Mouse (Mus musculus) T-helper 1 cell (primary cell): ENCODE results near the gene Cavin2.

Experiments used
- in situ Hi-C: fragments of 300-600 bp; cut with MboI, MseI; formaldehyde crosslinking; loops from one replicate; pipeline ENCODE4 v1.15.1; 2025; ENCODE audit warnings: high pct_unique_total_duplicates

The Cavin2 gene

GRCm38 (mm10) chr1:51315476-51315875, 26.6 kb downstream of the Cavin2 start:
- in situ Hi-C loops, result no loop called here

DNA sequence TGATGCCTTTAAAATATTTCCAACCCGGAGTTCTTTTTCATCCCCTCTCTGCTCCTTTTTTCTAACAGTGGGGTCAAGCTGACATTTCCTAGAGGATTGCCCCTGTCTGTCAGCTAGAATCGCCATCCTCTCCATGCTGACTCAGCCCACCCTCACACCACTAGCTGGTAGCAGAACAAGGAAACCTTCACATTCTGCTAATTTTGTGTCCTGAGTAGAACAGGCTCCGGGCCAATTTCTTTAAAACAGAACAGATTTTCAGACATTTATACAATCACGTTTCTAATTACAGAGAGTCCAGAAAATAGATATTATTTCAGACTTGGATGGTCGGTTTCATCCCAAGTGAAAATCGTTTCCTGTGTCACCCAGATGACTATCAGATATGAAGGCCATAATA, 34.6 kb downstream of the Cavin2 start:
- in situ Hi-C loops, result loop anchor here (10.0 kb wide), 1 partner anchor 1411 kb away; no protein-coding TSS in a partner anchor

GRCm38 (mm10) chr1:51328541-51328940, 39.6 kb downstream of the Cavin2 start:
- in situ Hi-C loops, result loop anchor here (10.0 kb wide), 1 partner anchor 1406 kb away; no protein-coding TSS in a partner anchor

GRCm38 (mm10) chr1:51332986-51333385, 44.1 kb downstream of the Cavin2 start:
- in situ Hi-C loops, result no loop called here

DNA sequence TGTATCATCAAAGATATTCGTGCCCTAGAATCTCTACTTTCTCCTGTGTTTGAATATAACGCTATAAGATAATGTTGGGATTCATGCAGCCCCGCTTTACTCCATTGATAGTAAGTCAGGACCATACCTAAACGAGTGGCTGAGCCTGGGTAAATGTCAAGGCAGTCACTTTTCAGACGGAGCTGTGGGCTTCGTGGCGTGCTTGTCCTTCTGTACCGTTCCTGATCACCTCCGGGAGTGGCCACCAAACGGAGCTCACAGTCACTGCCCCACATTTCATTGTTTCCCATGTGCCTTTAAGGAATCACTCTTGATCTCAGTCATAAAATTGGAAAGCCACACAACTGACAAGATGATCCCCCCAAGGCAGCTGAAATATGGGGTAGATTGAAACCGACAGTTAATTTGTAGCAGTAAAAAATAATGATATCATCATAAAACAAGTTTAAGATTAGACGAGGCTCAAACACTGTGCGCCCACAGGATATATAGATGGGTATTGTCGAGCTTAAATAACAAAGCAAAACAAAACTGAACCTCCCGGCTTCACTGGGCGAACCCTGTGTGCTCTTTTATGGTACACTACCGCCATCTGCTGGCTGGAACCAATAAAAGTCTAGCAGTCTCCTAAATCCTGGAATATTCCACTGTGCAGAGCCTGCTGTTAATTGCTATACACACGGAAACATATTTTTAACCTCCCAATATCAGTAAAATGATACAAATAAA, 44.8 kb downstream of the Cavin2 start:
- in situ Hi-C loops, result no loop called here

DNA sequence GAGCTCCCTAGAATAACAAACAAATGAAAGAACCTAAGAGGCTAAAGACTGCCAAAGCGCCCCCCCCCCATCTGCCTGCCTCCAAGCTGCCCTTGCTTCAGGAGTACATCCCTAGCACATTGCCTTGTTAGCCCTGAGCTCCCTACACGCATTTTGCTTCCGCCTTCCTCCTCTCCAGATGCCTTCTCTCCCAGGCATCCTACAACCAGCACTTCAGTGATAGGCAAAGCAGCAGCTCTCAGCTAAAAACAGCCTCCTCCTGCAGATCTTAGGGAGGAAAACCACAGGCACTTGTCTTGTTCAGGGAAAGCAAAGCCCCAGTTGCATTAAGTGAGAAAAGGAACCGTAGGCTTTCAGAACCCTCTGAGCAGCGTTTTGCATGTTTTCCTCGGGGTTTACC, 45.4 kb downstream of the Cavin2 start:
- in situ Hi-C loops, result no loop called here

- in situ Hi-C loops, result loop anchor here (5.0 kb wide), 1 partner anchor 373 kb away; no protein-coding TSS in a partner anchor
Observed at GRCm38 (mm10) chr1:51335081-51335480, 46.2 kb downstream of the Cavin2 start.

- in situ Hi-C loops, result no loop called here
Observed at GRCm38 (mm10) chr1:51344160-51344559, 55.2 kb downstream of the Cavin2 start.

GRCm38 (mm10) chr1:51347596-51347995, 58.7 kb downstream of the Cavin2 start:
- in situ Hi-C loops, result no loop called here

GRCm38 (mm10) chr1:51348631-51349030, 59.7 kb downstream of the Cavin2 start:
- in situ Hi-C loops, result no loop called here

DNA sequence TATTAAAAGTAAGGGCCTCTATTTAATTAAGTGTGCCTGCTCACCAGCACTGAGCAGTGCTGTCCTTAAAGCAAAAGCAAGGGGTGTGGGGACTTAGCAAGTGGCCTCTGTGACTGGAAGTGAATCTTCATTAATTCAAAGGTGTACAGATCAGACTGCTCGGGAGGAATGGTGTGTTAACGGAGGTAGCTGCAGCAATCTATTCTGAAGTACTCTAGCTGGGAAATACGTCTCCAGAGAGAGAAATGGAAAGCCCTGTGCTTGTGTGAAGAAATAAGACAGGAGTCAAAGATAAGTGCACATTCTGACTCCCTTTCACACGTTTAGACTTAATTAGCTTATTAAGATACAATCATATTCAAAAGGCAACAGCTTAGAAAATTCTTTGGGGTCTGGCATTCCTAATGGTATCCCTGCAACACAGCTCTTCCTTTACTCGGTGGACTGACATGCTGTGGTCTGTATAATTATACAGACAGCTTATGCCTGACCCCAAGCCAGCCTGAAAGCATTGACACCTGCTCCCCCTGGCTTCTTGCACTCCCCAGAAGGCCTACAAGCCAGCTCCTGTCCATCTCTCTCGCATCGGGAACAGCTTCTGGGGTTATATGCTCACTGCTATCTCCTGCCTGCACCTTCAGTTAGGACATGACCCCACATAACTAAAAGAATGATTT, 60.5 kb downstream of the Cavin2 start:
- in situ Hi-C loops, result no loop called here
